In genomic region chr3:94894076-94894475, GRCm38 (mm10) we compare ENCODE assay signal across 14 mouse cellular contexts.
"Had no signal": no experiment of that assay in that cellular context is flagged by ENCODE, and none has a peak within 500 bp of the region (broad histone marks: within the 10 kb centered on the region; RNA-seq: fewer than 3 reads in every experiment).

No protein-coding gene starts in this region.

- H3K27me3 ChIP-seq: midbrain, embryonic 15.5 days; neural tube, embryonic 12.5 days; stomach, embryonic 15.5 days had no signal

- DNase-seq: lung, adult 18-20 months; lung, embryonic 14.5 days; lung, postnatal 10 days; lung, postnatal 4 days; right cerebral cortex, postnatal 14 days; thymus, adult 2 months; thymus, postnatal 25 days; thymus, postnatal 4 days had no signal

- ATAC-seq: midbrain, embryonic 13.5 days; midbrain, embryonic 15.5 days had no signal

- H3K4me1 ChIP-seq: midbrain, embryonic 13.5 days; midbrain, embryonic 15.5 days; neural tube, embryonic 12.5 days; stomach, embryonic 15.5 days had no signal

- H3K4me3 ChIP-seq: midbrain, embryonic 13.5 days; midbrain, embryonic 15.5 days; neural tube, embryonic 12.5 days; stomach, embryonic 15.5 days had no signal

- H3K9me3 ChIP-seq: midbrain, embryonic 13.5 days; midbrain, embryonic 15.5 days; neural tube, embryonic 12.5 days; stomach, embryonic 15.5 days had no signal

- H3K36me3 ChIP-seq: midbrain, embryonic 13.5 days; midbrain, embryonic 15.5 days; neural tube, embryonic 12.5 days; stomach, embryonic 15.5 days had no signal

- H3K4me2 ChIP-seq: lung, embryonic 14.5 days; midbrain, embryonic 11.5 days; midbrain, embryonic 13.5 days; midbrain, embryonic 15.5 days; neural tube, embryonic 12.5 days; stomach, embryonic 15.5 days had no signal

- H3K27ac ChIP-seq: midbrain, embryonic 13.5 days; midbrain, embryonic 15.5 days; neural tube, embryonic 12.5 days; stomach, embryonic 15.5 days; stomach, postnatal 0 days had no signal

- H3K9ac ChIP-seq: lung, embryonic 14.5 days; midbrain, embryonic 13.5 days; midbrain, embryonic 15.5 days; neural tube, embryonic 12.5 days; stomach, embryonic 15.5 days had no signal
